Mouse (Mus musculus) erythroblast, embryonic 14.5 days (primary cell): Measurements from ENCODE around the gene Tnfrsf8. TPM values are rescaled to one million over a fixed set of nuclear protein-coding genes. Genes with fewer than 3 reads are reported as not detected.

Experiments used
- H3K27me3 ChIP-seq: 2 replicates; pipeline ENCODE4 v1.6.1; 2012; ENCODE audit warnings: inconsistent platforms; ENCODE audit not compliant: control insufficient read depth
- H3K36me3 ChIP-seq: 2 replicates; pipeline ENCODE4 v1.6.1; 2012; ENCODE audit warnings: mild to moderate bottlenecking, inconsistent platforms; ENCODE audit not compliant: control insufficient read depth
- H3K4me1 ChIP-seq: 2 replicates; pipeline ENCODE4 v1.6.1; 2012; ENCODE audit warnings: inconsistent platforms; ENCODE audit not compliant: control insufficient read depth
- H3K4me3 ChIP-seq: replicated peaks from 2 replicates; pipeline ENCODE3; 2012; ENCODE audit warnings: moderate library complexity, mild to moderate bottlenecking, inconsistent platforms
- H3K9me3 ChIP-seq: 2 replicates; pipeline ENCODE4 v1.6.1; 2012; ENCODE audit warnings: low read length, inconsistent platforms, mixed read lengths; ENCODE audit not compliant: control insufficient read depth
- GATA1 ChIP-seq: IDR thresholded peaks from 2 replicates; pipeline ENCODE4 v1.6.1; 2012; ENCODE audit warnings: low read length, inconsistent platforms, mixed read lengths
- TAL1 ChIP-seq: IDR thresholded peaks from 3 replicates; pipeline ENCODE4 v1.6.1; 2012; ENCODE audit warnings: low read length, inconsistent platforms, mixed read lengths
- polyA plus RNA-seq: library from polyadenylated mRNA; stranded (reverse); fragments of >175 nt; gene quantifications from 2 replicates; pipeline ENCODE4 v1.2.3, GENCODE M21; 2012

Tnfrsf8 gene
- polyA plus RNA-seq, 1 experiment = not detected

DNA sequence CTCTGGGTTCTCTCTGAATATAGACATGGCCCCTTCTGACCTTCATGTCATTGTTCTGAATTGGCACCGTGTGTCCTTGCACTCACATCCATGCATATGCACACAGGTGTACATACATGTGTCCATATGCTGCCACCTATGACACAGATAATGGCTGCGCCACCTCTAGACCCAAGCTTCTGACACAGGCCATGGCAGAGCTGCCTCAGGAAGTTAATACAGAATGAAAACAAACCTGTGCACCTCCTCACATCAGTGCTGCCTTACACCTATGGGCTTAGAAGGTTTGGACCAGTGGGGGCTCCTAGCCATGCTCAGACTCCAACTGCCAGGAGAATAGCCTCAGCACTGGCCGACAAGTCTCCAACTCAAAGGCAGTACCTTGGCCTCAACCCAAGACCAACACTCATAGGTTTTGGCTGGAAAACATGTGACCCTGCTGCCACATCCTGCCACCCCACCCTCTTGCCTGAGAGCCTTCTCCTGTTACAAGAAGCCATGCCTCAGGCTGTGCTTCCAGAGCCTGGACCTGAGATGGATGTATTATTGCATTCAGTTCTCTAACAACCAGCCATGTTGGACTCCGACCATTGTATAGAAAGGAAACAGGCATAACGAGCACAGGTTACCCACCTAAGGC lies 85.3 kb downstream of the Tnfrsf8 start:
- no peaks in the 10 kb centered on the region for H3K9me3 ChIP-seq
- TF ChIP-seq TAL1 (no peak), GATA1 (no peak)
- H3K4me3 ChIP-seq = no peak overlapping the region
- H3K27me3 ChIP-seq = no peaks in the 10 kb centered on the region
- no peaks in the 10 kb centered on the region for H3K4me1 ChIP-seq
- H3K36me3 ChIP-seq = no peaks in the 10 kb centered on the region; the same call in 1 of the 2 replicates

DNA sequence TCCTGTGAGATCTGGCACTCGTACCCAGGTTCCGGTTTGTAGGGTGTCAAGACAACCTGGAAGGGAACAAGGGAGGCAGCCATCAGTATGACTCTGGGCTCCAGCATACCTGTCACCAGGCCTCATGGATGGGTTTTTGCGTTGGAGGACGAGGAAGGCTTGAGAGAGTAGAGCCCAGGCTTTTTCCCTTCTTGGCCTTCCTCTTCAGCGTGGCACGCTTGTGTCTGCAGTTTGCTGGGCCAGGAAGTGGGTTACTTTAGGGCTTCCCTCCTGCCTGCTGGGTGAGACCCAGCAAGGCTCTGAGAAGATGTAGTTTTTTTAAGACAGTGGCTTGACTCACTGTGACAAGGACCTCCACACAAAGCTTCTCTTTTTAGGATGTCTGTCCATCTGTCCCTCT lies 85.9 kb downstream of the Tnfrsf8 start:
- no peaks in the 10 kb centered on the region for H3K4me1 ChIP-seq
- no peak overlapping the region for H3K4me3 ChIP-seq

DNA sequence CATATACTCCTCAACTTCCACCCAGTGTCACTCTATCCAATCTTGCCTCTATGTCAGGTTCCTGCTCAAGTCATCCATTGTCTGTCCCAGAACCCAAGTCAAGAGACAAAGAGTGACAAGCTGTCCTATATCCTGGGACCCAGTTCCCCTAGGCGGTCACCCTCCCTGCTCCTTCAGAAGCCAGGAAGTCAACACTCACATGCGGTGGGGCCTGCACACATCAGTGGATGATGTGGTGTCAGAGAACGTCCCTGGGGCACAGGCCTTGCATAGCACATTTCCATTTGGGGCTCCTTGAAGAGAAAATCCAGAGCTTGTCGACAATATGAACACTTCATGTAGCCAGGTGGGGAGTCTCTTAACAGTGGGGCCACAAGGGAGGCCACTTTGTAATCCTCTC lies 90.4 kb downstream of the Tnfrsf8 start:
- Histone ChIP-seq H3K36me3 (no peaks in the 10 kb centered on the region; the same call in 1 of the 2 replicates), H3K27me3 (no peaks in the 10 kb centered on the region), H3K4me1 (peaks cover 25% of the 10 kb centered on the region), H3K9me3 (no peaks in the 10 kb centered on the region), H3K4me3 (no peak overlapping the region)
- TF ChIP-seq TAL1 = no peak
- no peak for TF ChIP-seq GATA1

More for the DNA sequence above, 85.9 kb downstream of the Tnfrsf8 start:
- TF ChIP-seq TAL1 = no peak
- no peak for TF ChIP-seq GATA1
- H3K9me3 ChIP-seq = no peaks in the 10 kb centered on the region
- no peaks in the 10 kb centered on the region for H3K27me3 ChIP-seq
- H3K36me3 ChIP-seq = no peaks in the 10 kb centered on the region; the same call in 1 of the 2 replicates

DNA sequence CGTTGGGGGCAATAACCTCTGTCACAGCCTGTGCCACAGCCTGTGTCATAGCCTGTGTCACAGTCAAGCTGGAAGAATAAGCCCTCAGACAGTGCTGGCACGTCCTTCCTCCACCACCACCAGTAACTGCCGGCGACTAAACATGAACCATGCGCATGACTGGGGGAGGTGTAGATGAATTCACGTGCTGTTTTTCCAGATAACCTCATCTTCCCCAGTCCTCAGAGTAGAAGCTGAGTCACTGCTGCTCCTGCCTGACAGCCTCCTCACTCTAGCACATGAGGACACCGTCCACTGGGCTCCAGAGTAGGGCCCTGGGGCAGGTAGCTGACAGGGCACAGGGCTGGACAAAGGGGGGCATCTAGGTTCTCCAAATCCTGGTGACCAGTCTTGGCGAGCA lies 92.9 kb downstream of the Tnfrsf8 start:
- Histone ChIP-seq H3K4me3 (no peak overlapping the region), H3K4me1 (peaks cover 25% of the 10 kb centered on the region), H3K27me3 (no peaks in the 10 kb centered on the region), H3K9me3 (no peaks in the 10 kb centered on the region), H3K36me3 (no peaks in the 10 kb centered on the region; the same call in 1 of the 2 replicates)
- TF ChIP-seq TAL1 (no peak), GATA1 (no peak)

DNA sequence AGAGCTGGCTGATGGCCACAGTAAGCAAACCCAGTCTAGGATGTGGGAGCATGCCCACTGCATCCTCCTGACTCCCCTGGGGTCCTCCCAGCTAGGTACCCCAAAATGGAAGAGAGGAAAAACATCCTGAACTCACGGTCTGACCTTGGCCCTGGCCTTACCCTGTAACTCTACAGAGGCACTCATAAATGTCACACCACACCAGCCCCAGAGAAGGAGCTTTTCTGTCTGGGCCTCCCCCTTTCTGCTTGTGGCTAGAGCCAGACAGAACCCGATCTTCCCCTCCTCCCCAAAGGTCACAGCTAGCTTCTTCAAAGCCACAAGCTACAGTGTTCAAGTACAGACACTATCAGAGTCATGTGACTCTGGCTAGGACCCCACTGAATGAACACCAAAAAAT lies 93.6 kb downstream of the Tnfrsf8 start:
- H3K9me3 ChIP-seq = no peaks in the 10 kb centered on the region
- H3K36me3 ChIP-seq = no peaks in the 10 kb centered on the region; the same call in 1 of the 2 replicates
- H3K27me3 ChIP-seq = no peaks in the 10 kb centered on the region
- H3K4me1 ChIP-seq = peaks cover 25% of the 10 kb centered on the region
- no peak for TF ChIP-seq GATA1
- TF ChIP-seq TAL1 = no peak
- H3K4me3 ChIP-seq = no peak overlapping the region

- no peak overlapping the region for H3K4me3 ChIP-seq
- H3K9me3 ChIP-seq = no peaks in the 10 kb centered on the region
- peaks cover 25% of the 10 kb centered on the region for H3K4me1 ChIP-seq
- no peaks in the 10 kb centered on the region; the same call in 1 of the 2 replicates for H3K36me3 ChIP-seq
- no peak for TF ChIP-seq TAL1
- TF ChIP-seq GATA1 = no peak
- H3K27me3 ChIP-seq = no peaks in the 10 kb centered on the region
Measured at GRCm38 (mm10) chr4:145220001-145220400, 95.0 kb downstream of the Tnfrsf8 start.

DNA sequence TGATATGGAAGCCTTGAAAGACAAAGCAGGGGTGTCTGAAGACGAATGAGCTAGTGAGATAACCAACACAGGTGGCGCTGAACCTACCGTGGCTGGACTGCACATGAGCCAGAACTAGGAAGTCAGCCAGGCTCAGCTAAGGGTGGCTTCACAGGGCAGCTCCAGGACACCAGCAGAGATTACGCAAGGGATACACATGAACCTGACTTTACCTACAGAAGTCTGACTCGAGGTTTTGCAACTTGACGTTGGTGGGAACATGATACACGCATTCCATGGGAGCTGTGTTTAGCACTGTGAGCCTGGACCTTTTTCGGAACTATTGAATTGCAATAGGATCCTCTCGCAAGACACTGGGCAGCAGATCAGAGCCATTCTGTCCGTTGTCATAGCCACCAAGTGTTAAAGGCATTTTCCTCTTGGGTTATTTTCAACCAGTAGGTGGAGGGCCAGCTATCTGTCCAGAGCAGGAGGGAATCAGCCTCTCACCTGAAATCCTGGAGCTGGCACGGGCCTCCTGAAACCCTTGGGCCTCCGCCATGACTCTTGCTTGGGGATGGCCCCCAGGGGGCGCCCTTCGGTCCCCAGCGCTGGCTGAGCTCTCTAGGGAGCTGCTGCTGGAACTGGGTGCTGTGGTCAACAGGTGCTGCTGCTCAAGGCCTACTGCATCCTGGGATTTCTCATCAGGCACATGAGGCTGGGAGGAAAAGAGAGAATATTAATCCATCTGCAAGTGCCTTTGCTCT lies 95.6 kb downstream of the Tnfrsf8 start:
- no peaks in the 10 kb centered on the region for H3K9me3 ChIP-seq
- H3K4me1 ChIP-seq = peaks cover 28% of the 10 kb centered on the region
- H3K36me3 ChIP-seq = no peaks in the 10 kb centered on the region; the same call in 1 of the 2 replicates
- H3K27me3 ChIP-seq = no peaks in the 10 kb centered on the region
- TF ChIP-seq TAL1 (no peak), GATA1 (no peak)
- H3K4me3 ChIP-seq = no peak overlapping the region

DNA sequence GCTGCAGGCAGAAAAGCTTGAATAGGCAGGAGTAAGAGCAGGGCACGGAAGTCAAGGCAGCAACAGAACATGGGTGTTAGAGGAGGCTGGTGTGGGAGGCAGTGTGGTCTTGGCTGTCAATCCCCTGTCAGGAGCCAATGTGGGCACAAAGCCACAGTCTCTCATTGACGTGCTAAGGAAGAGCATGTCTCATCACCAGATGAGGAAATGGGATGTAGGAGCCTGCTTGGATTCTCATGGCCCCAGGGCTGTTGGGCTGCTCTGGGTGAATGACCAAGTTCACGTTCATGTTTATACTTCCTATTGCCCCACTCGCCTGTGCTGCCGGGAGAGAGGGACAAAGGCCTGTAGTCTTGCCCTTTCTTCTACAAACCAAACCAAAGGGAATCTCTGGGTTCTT lies 97.1 kb downstream of the Tnfrsf8 start:
- Histone ChIP-seq H3K27me3 (no peaks in the 10 kb centered on the region), H3K9me3 (no peaks in the 10 kb centered on the region), H3K4me1 (peaks cover 30% of the 10 kb centered on the region), H3K4me3 (no peak overlapping the region), H3K36me3 (no peaks in the 10 kb centered on the region; the same call in 1 of the 2 replicates)
- TF ChIP-seq GATA1 = no peak
- TF ChIP-seq TAL1 = no peak

Other genes with a start within 250 kb of the Tnfrsf8 start
- 0.69 and 1.4 TPM in 2 replicates for gene Vps13d, start 120.2 kb downstream of the Tnfrsf8 start, polyA plus RNA-seq
- gene Tnfrsf1b, start 68.3 kb downstream of the Tnfrsf8 start, polyA plus RNA-seq = 0.06 and 0.52 TPM in 2 replicates
- gene Zfp990, start 195.6 kb upstream of the Tnfrsf8 start, polyA plus RNA-seq = 0.05 and 0.19 TPM in 2 replicates